Mouse (Mus musculus) olfactory bulb, adult 2 months (tissue): ENCODE results near the gene Lclat1.

Experiments used
- CTCF ChIP-seq: fragments of 200-500 bp; IDR thresholded peaks from 2 replicates; pipeline ENCODE4 v1.5.1; 2012; ENCODE audit warnings: low read depth, mild to moderate bottlenecking, low read length, moderate library complexity; ENCODE audit not compliant: insufficient read depth
- POLR2A ChIP-seq: fragments of 200-500 bp; IDR thresholded peaks from 2 replicates; pipeline ENCODE4 v1.6.1; 2012; ENCODE audit warnings: mild to moderate bottlenecking, low read depth, low read length, moderate library complexity; ENCODE audit not compliant: insufficient read depth

DNA sequence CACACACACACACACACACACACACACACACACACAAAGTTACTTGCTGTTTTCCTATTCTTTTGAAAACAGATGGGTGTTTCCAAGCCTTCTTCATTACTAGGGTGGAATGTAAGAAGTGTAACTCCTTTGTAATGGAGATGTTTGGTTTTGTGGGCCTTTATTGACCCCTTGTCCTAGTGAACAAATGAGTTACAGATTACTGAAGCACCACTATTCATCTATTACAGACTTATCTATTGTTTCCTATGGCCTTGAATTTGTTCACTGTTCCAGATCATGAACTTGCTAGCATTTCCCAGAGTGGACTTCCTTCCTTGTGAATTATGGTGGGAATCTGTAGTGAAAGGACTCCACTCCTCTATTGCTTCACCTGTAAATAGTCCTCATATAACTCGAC is 48.8 kb downstream of the Lclat1 start:
- TF ChIP-seq CTCF = no peak
- TF ChIP-seq POLR2A = no peak
